Mouse (Mus musculus) ES-E14 (cell line): ENCODE data around the gene Dcaf10.

Experiments
- CHD2 ChIP-seq: IDR thresholded peaks from 2 replicates; pipeline ENCODE4 v1.6.1; 2014; ENCODE audit warnings: mild to moderate bottlenecking, low read depth, low read length, inconsistent platforms
- MAFK ChIP-seq: IDR thresholded peaks from 2 replicates; pipeline ENCODE4 v1.6.1; 2014; ENCODE audit warnings: mild to moderate bottlenecking, low read depth, low read length, inconsistent platforms; ENCODE audit not compliant: insufficient read depth
- ZC3H11A ChIP-seq: IDR thresholded peaks from 2 replicates; pipeline ENCODE4 v1.6.1; 2012; ENCODE audit warnings: low read depth, mild to moderate bottlenecking, inconsistent platforms, low read length, borderline replicate concordance
- ZNF384 ChIP-seq: IDR thresholded peaks from 2 replicates; pipeline ENCODE4 v1.6.1; 2012; ENCODE audit warnings: low read depth, low read length, inconsistent platforms

DNA sequence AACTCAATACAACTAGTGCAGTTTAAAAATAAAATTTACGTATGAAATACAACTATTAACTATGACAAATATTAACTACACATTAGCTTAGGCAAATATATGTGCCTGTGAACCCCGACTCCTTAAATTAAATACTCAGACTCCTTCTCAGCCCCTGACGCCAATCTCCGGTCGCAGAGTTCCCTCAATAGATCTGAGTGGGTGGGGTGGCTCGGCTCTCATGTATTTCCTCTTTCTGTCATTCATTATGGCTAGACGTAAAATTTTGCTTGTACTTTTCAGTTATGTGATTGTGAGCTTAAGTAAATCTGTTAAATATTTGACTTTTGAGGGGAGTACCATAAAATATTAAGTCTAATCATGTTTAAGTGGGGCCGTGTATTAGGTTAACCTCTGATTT lies 51.1 kb downstream of the Dcaf10 start:
- no peak for TF ChIP-seq MAFK
- no peak for TF ChIP-seq ZC3H11A
- no peak for TF ChIP-seq CHD2
- no peak for TF ChIP-seq ZNF384
